Mouse (Mus musculus) kidney, postnatal 4 days (tissue): ENCODE measurements around the gene Spef1.

Experiments used
- DNase-seq, 2 experiments: peaks; one replicate each; pipeline ENCODE4 v3.0.0; 2021; ENCODE audit warnings: mixed read lengths in 2 of 2

The Spef1 gene

DNA sequence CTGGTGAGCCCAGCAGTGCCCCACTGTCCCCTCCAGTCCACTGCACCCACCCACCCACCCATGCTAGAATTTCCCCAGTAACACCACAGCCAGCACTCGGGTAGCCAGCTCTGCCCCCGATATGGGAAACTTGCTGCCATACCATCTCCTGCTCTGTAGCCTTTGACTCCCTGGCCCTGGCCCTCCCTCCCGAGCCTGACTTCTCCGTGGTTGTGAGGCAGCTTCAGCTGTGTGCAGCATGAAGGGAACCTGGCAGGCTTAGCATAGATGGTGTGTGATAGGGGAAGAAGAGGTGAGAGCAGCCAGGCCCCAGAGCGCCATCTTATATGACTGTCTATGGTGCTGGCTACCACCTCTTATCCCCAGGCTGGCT is 46.6 kb downstream of the Spef1 start:
- no peak for DNase-seq

DNA sequence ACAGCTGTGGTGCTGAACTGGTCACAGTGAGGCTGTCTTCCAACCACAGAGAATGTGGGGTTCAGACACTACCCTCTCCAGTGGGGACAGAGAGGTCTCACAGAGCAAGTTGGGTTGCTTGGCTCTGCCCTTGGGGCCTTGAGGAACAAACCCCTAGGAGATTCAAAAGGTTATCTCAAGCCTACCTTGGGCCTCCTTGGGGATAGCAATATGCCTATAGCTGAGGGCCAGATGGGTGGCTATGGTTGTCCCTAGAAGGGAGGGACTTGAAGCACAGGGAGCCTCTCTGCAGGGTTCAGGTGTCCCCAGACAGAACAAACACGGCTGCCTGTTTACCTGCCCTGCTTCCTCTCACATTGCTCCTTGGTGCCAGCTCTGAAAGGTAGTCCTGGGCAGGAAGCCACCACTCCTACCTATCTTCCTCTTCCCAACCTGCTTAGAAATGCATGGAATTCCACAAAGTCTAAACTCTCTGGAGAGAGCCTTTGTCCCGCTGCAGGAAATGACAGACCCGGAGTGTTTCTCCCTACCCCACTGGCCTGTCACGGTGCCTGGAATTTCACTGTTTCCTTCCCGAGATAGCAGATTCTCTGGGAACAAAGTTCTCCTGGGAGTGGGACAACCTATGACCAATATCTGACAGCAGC is 47.1 kb downstream of the Spef1 start:
- DNase-seq, result peak in 1 of 2 experiments; percentile 46

DNA sequence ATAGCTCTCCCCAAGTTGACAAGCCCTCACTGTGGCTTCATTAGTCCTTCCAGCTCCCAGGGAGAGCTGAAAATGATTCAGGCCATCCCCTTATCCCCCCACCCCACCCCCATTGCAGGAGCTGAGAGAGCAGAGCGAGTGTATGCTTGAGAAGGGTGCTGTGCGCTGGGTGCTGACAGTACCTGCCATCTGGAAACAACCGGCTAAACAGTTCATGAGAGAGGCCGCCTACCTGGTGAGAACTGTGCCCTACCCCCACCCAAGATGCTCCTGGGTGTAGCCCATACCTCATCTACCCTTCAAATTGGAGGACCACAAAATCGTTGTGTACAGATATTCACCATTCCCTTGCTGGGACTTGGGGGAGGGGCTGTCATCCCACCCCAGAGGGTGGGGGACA is 47.8 kb downstream of the Spef1 start:
- DNase-seq, result no peak

DNA sequence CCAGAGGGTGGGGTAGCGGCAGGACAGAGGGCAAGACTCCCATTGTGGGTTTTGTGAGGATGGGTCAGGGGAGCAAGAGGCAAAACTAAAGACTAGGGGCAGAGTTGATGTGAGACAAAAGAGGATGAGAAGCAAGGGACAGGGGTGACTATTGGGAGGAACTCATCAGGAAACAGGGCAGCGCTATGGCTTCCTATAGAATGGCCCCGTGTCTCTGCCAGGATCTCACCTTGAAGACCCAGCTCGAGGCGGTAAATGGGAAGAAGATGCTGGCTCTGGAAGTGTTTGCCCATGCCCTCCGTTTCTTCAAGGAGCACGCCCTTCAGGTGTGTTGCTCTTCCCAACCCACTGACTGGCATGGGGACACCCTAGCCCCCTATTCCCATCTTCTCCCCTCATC is 48.3 kb downstream of the Spef1 start:
- no peak for DNase-seq

DNA sequence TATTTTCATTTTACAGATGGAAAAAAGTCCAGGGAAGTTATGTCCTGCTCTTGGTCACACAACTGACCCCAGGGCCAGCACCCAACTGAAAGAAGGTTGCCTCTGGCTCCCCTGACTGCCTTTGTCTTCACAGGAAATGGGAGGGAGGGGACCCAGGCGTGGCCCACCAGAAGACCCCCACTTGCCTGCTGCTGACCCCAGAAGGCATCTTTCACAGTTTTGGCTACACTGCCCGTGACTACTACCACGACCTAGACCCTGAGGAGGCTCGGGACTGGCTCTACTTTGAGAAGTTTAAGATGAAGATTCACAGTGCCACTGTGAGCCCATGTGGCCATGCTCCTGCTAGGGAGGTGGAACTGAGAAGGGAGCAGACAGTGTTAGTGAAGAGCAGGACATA is 48.8 kb downstream of the Spef1 start:
- DNase-seq, result no peak

DNA sequence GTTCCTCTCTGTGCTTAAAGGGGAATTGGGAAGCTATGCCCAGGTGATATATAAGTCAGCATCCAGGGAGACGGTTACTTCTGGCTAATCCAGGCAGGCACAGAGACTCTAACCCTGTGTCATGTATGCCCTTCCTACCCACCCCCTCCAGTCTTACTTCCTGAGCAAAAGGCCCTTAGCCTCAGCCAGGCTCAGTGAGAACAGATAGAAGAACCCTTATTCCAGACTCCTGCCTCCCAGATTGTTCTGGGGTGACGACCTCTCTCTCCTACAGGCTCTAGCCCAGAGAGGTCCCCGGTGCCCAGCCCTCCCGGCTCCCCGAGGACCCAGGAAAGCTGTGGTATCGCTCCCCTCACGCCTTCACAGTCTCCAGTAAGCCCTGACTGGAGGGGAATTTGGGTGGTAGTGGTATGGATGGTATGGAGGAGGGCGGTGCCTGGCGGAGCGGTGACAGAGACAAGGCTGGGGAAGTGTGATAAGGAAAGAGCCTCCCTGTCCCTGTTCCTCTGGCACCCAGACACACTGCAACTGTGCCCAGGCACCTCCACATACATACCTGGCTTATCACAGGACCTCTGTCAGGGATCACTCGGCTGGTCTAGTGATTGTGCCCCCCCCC is 51.5 kb downstream of the Spef1 start:
- peak in 1 of 2 experiments; percentile 0 for DNase-seq

DNA sequence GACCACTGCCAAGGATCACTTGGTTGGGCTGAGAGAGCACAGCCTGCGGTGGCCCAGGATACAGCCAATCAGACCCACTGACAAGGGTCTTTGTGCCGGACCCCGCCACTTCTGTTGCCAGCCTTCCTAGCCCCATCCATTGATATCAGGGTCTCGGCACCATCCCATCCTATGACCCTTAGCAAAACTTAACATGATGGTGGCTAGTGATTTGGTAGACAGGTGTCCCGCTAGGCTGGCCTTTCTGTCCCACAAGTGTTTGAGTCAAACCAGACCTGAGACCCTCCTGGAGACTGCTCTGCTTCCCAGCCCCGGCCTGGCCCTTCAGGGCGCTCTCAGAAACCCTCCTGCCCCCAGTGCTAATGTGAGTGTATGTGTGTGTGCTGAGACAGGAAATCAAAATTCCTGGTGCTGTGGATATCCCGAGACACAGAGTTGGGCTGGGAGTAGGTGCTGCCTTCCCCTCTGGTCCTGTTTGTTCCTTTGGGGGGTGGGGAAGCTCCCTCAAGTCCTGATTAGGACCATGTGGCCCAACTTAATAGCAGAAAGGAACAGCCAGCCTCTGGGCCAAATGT is 52.2 kb downstream of the Spef1 start:
- peak in 1 of 2 experiments; percentile 1 for DNase-seq

DNA sequence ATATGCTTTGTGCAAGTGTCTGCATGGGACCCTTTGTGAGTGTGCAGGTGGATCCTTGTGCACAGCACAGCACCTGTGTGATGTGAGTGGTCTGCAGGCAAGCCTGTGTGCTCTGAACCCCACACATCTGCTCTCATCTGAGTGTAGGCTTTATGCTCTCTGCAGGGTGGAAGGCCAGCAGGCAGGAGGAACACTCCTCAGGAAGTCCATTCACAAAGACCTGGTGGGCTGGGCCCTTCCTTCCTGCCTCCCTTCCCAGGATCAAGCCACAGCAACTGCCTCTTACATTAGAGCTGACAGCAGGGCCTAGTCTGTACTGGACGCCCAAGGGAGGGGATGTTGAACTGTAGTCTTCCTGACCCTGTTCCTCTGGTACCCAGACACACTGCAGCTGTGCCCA is 52.7 kb downstream of the Spef1 start:
- DNase-seq, result peak; percentile 41 to 56

DNA sequence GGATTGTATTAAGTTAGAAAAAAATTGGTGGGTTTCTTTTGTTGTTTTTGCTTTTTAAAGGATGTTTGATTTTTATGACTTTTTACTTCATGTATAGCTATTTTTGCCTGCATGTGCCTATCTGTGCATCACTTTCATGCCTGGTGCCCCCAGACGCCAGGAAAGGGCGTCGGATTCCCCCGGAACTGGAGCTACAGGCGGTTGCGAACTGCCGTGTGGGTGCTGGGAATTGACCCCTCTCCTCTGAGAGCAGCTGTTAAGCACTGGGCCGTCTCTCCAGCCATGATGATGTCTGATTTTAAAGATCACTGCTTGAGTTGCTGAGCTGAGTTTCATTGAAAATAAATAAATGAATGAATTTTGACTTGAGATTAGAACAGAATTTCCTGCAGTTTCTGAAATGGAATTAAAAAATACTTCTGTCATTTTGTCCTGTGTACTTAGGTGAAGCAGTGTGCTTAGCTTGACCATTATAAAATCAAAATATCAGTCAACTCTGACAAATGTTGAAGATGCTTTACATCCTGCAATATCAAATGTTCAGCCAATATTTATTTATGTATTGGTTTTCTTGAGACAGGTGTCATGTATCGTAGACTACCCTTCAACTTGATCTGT is 54.0 kb downstream of the Spef1 start, which contains the start of gene Gm11037:
TSS of gene Gm11037 (plus strand) at position 568 of the 618 bp plus-strand sequence.
- DNase-seq, result peak; percentile 1 to 2

DNA sequence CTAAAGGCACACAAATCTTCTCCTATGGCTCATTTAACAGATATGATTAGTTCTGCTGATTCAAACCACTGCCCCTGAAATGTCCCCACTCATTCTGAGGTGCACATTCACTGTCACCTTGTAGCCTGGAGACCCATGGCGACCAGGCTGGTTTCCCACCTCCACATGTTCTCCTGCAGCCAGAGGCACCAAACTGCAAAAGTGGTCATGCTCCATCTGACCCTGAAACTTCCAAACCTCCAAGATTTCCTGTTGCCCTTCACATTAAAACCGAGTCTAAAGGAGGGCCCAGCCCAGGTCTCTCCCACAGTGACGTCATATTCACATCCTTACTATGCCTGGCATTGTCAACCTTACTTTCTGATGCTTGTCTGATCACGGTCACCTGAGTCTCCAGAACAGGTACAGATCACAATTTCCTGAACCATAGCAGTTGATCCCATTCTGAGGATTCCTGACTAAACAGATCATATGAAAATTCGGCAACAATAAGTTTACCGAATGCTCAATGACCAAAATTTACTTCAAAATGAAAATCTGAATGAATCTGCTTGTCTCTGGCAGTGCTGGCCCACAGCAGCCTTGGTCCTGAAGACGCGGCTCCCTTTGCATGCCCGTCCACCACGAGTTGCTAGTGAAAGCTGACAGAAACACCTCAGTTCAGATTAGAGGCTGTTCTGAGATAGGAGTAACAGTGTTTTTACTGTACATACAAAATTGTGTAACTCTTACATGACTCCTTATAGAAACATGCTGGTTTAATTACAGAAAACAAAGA is 54.8 kb downstream of the Spef1 start:
- DNase-seq, result peak; percentile 0 to 1

DNA sequence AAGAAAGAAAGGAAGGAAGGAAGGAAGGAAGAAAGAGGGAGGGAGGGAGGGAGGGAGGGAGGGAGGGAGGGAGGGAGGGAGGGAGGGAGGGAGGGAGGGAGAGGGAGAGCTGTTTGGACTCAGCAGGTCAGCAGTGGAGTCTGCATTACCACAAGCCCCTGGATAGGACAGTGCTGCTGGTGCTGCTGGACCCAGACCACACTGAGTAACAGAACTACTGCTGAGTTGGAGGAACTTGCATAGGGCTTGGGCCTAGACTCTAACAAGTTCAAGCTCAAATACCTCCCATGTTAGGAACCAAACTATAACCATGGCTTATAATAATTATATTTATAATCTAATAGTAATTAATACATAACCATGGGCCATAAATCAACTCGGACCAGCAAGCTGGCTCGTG is 56.2 kb downstream of the Spef1 start:
- DNase-seq, result peak in 1 of 2 experiments; percentile 0

DNA sequence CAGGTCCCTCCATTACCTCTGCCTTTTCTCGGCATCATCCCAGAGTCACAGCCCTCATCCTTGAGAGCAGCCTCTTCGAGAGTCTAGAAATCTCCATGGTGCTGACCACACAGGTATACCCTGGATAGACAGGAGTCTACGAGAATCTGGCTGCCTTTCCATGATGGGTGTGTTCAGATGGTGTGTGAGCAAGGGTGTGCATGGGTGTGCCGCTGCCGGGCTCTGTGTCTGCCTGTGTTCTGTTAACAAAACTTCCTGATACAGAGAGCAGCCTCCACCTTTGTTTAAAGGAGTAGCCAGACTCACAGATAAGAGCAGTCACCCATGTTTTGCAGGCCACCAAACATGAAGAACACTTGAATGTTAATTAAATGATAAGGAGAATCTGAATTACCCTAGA is 57.2 kb downstream of the Spef1 start:
- DNase-seq, result no peak

DNA sequence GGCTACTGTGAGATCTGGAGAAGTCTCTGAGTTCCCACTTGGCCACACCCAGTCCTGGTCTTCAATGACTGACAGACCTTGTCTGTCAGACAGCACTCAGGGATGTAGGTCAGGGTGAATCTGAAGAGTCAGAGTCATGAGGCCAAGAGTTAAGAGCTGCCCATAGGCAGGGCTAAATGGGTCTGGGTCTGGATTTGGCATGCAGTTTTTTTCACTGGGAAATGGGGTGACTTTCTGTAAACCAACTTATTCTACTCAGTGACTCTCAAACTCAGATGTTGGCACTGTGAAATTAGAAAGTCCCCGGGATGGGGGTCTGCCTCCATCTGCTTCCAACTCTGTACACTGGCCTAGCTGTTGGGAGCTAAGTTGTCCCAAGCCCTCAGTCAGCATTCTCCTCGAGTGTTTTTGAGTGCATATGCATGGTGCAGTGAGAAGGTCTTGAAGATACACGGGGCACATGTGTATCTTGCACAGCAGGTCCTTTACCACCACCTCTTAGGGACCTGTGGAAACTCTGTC is 58.4 kb downstream of the Spef1 start:
- DNase-seq, result no peak

DNA sequence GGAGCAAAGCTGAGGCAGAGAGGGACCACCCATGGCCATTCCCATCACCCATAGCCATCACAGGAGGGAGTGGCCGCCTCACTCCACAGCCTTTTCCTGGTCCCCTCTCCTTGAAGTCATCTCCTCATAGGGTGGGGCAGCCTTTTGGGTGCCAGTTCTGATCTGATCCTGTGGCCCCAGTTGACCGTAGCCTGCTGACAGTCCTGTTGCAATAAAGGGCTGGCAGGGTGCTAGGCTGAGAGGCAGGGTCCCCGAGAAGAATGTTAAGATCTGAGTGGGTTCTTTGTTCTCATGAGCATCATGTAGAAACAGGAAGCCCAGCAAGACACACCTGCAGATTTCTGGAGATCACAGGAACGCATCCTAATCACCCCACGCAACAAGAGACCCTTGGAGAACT is 58.9 kb downstream of the Spef1 start:
- DNase-seq, result no peak

DNA sequence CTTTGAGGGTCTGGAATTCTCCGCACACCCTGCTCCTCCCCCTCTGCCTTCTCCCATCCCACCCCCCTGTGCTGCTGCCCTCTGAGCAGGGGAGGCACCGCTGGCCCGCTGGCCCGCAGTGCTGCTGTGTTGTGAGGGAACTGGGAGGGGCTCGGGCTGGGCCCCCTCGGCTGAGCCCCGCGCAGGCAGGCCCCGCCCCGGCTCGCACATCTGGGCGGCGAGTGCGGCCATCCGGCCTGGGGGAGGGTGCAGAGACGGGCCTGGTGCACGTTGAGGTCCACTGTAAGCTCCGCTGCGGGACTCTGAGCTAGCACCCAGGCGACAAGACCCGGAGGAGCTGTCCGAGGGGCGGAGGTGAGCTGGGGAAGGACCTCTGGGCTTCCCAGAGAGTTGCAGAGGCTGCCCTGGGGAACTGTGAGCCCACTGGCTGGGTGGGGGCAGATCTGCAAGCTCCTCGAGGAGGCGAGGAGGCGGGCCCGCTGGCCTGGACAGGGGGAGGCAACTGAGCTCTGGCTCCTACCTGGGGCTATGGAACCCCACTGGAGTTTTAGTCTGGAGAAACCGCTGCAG is 59.8 kb downstream of the Spef1 start, which contains the start of gene Hspa12b:
TSS of gene Hspa12b (plus strand) at position 120 of the 570 bp plus-strand sequence.
- peak; percentile 81 to 87 for DNase-seq

DNA sequence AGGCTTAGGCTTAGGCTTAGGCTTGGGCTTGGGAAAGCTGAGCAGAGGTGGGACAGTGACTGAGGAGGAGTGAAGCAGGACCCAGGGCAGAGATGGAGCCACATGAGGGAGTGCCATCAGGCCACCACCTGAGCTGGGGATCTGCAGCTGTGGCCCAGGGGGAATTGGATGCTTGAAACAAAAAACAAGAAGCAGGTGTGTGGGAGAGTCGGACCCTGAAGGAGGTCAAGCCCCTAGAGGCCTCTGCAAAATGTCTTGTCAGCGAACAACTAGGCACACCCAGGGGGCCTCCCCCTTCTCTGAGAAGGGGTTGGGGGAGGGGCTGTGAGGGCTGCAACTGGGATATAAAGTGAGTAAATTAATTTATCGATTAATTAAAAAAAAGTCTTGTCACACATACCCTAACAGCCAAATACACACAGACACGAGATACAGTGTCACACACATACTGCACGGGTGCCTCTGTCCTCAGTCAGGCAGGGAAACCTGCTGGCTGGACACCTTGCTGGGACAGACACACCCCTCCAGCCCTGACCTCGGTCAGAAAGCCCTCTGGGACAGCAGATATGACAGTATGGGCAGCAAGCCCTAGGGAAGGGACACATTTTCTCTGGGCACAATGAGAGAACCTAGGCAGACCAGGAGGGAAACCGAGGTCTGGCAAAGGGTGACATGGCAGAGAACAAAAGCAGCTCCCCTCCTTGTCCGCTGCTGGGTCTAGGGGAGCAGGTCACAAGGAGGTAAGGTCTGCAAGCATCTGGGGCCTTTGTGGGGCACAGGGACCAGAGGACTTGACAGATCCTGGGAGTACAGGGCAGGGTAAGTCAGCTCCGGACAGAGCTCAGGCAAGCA is 60.9 kb downstream of the Spef1 start:
- no peak for DNase-seq

DNA sequence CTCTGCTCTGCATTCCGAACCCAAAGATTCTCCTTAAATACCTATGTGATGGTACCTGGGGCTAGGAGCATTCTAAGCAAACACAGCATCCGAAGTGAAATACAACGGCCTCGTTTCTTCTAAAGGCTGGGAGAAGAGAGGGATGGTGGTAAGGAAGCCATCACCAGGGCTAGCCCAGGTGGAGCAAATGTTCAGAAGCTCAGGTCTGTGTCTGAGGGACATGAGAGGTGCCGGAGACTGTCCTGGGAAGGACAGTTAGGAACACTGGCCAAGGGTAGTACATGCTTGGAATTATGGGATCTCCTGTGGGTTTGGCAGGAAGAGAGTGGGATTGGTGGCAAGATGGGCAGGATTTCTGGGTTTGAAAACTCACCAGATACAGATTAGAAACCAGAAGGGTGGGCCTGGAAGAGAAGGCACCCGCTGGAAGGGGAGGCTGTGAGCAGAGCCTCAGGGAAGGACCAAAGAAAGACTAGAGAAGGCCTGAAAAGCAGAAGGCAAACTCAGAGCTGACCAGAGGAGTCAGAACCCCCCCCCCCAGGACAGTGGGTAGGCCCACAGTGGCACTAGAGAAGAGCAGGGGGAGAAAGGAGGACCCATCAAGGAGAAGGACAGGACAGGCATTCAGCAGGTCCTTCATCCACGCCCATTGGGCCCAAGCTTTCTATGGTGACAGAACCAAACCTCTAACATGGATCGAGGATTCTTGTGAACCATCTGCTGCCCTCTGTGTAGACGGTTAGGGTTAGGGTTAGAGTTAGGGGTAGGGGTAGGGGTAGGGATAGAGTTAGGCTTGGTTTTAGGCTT is 61.7 kb downstream of the Spef1 start:
- DNase-seq, result no peak

DNA sequence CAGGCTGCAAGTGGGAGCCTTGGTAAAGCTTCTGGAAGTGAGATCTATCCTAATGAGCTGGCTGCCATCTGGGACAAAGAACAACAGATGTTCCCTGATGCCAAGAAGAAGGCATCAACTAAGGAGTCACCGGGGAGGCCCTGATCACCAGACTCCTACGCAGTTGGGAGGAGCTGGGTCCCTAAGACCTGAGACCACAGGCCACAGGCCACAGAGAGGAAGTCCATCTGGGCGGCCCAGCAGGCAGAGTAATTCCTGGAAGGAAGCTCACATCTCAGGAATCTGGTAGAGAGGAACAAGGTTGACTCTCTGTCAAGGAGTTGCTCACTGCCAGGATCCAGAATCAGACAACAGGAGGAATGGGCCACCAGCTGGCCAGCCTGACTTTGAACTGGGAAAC is 62.9 kb downstream of the Spef1 start:
- DNase-seq, result peak; percentile 28 to 55
